Mouse (Mus musculus) embryonic stem cell, embryonic (primary cell): ENCODE data around the gene Exosc8.

ENCODE experiments used
- CTCF ChIA-PET, 4 experiments: fragments of 300-600 bp in 2 of 4; fragments of 350-600 bp in 2 of 4; sonication (Branson Sonifier 250); formaldehyde crosslinking; loops; one replicate each; lab custom pipeline; 2022; ENCODE audit warnings: inconsistent platforms in 2 of 4; lab: Charles Lee
- POLR2A ChIA-PET, 4 experiments: fragments of 300-600 bp in 2 of 4; fragments of 350-600 bp in 2 of 4; sonication (Branson Sonifier 250); formaldehyde crosslinking; loops; one replicate each; lab custom pipeline; 2022; ENCODE audit warnings: antibody characterized with exemption in 4 of 4, inconsistent platforms in 1 of 4; lab: Charles Lee

The Exosc8 gene

GRCm38 (mm10) chr3:54735247-54736046 is at the start of gene Exosc8, which contains the start of gene Alg5:
TSS of gene Exosc8 (minus strand) at chr3:54735393.
TSS of gene Alg5 (plus strand) at chr3:54735539.
- ChIA-PET POLR2A (interaction anchor here in 3 of 4 experiments (0.5 to 3.7 kb wide), 22 partner anchors 8 to 487 kb away, joined by 3 to 23 read pairs (median 5); partner anchors contain the start of gene Supt20 (in 3 of the 3)), CTCF (interaction anchor here (0.5 to 2.3 kb wide), 27 partner anchors 9 to 1246 kb away, joined by 3 to 43 read pairs (median 4); partner anchors contain the start of genes Supt20 (in 2 of the 4) and Smad9 (in 1 of the 4))

DNA sequence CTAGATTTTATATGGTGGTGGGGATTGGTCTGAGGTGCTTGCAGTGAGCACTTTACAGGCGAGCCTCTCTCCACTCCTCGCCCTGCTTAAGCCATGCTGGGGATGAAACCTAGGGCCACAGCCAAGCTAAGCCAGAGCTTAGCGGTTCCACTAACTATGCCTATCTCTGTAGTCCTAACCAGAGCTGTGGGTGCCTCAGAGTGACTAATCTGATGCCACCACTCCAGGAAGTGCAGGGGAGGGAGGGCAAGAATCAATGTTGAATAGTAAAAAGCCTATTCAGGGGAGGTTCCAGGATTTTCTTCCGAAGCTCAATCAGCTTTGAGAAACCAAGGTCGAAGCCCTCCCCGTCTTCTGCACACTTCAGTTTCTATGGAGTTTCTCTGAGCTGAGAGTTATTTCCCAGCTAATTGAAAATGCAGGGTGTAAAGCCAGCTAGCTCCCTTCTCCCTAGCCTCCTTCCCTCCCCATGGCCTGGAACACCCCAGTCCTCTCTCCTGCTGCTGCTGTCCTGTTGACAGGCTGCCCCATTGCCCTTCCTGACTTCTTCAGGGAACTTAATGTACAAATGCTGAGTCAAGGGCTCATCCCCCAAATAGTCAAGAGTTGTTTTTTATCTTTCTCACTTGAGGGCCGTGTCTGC is 40.9 kb upstream of the Exosc8 start:
- CTCF ChIA-PET, result interaction anchor here in 2 of 4 experiments (1.1 to 1.2 kb wide), 2 partner anchors 20 to 31 kb away, joined by 3 to 4 read pairs; no protein-coding TSS in a partner anchor
- POLR2A ChIA-PET, result interaction anchor here in 2 of 4 experiments (1.0 to 1.1 kb wide), 3 partner anchors 9 to 83 kb away, joined by 3 read pairs; partner anchors contain the start of gene Supt20 (in 1 of the 2)

GRCm38 (mm10) chr3:54773613-54774012 is 38.4 kb upstream of the Exosc8 start:
- ChIA-PET CTCF (interaction anchor here in 2 of 4 experiments (0.6 to 1.7 kb wide), 4 partner anchors 8 to 1690 kb away, joined by 3 to 8 read pairs (median 3); no protein-coding TSS in a partner anchor), POLR2A (interaction anchor here in 1 of 4 experiments (1.2 kb wide), 1 partner anchor 8 kb away, joined by 4 read pairs; no protein-coding TSS in a partner anchor)

- ChIA-PET CTCF (interaction anchor here in 1 of 4 experiments (1.0 to 1.4 kb wide), 2 partner anchors 24 to 34 kb away, joined by 4 to 5 read pairs; partner anchors contain the start of genes Alg5 and Exosc8), POLR2A (interaction anchor here in 1 of 4 experiments (0.7 kb wide), 1 partner anchor 281 kb away, joined by 3 read pairs; no protein-coding TSS in a partner anchor)
Observed at GRCm38 (mm10) chr3:54769349-54770275, 34.4 kb upstream of the Exosc8 start.

GRCm38 (mm10) chr3:54768592-54768991 is 33.4 kb upstream of the Exosc8 start:
- POLR2A ChIA-PET, result no interaction called here
- CTCF ChIA-PET, result no interaction called here

DNA sequence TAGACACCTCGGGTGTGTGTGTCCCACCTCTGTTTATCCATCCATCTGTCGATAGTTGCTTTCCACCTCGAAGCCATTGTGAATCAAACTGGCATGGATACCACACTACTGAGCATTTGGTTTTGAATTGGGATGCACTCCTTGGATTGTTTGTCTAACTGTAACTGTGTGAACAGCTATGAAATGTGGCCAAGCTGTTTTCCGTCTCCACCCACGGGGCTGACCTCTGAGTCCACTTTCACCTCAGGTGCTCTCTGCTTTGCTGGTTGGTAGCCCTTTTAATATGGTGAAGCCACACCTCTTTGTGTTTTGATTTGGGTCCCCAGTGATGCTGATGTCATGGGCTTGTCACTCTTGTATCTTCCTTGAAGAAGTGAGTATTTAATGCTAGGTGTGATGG is 31.6 kb upstream of the Exosc8 start:
- CTCF ChIA-PET, result interaction anchor here in 1 of 4 experiments (0.6 kb wide), 1 partner anchor 976 kb away, joined by 3 read pairs; no protein-coding TSS in a partner anchor
- POLR2A ChIA-PET, result interaction anchor here in 2 of 4 experiments (0.6 to 1.5 kb wide), 5 partner anchors 11 to 74 kb away, joined by 3 to 5 read pairs (median 3); partner anchors contain the start of genes Alg5 (in 1 of the 2), Exosc8 (in 1 of the 2) and Smad9 (in 1 of the 2)

- CTCF ChIA-PET, result interaction anchor here in 2 of 4 experiments (0.6 to 1.0 kb wide), 2 partner anchors 32 to 976 kb away, joined by 3 to 4 read pairs; no protein-coding TSS in a partner anchor
- POLR2A ChIA-PET, result interaction anchor here in 2 of 4 experiments (0.7 to 1.5 kb wide), 7 partner anchors 10 to 31 kb away, joined by 3 to 5 read pairs (median 3); partner anchors contain the start of genes Alg5 (in 1 of the 2), Exosc8 (in 1 of the 2) and Smad9 (in 1 of the 2)
Observed at GRCm38 (mm10) chr3:54766034-54766433, 30.8 kb upstream of the Exosc8 start.

DNA sequence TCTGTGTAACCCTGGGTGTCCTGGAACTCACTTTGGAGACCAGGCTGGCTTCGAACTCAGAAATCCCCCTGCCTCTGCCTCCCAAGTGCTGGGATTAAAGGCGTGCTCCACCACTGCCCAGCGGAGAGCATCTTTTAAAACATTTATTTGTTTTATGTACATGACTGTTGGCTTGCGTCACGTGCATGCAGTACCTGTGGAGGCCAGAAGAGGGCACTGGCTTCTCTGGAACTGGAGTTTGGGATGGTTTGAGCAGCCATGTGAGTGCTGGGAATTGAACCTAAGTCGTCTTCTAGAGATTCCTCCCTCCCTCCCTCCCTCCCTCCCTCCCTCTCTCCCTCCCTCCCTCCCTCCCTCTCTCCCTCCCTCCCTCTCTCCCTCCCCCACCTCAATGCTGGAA is 30.3 kb upstream of the Exosc8 start:
- ChIA-PET POLR2A (interaction anchor here in 3 of 4 experiments (0.5 to 1.9 kb wide), 11 partner anchors 10 to 51 kb away, joined by 3 to 7 read pairs (median 3); partner anchors contain the start of gene Smad9 (in 1 of the 3)), CTCF (interaction anchor here in 2 of 4 experiments (1.0 to 2.4 kb wide), 5 partner anchors 16 to 44 kb away, joined by 3 to 13 read pairs (median 4); no protein-coding TSS in a partner anchor)

- ChIA-PET CTCF (interaction anchor here (0.5 to 2.4 kb wide), 10 partner anchors 8 to 293 kb away, joined by 3 to 13 read pairs (median 4); partner anchors contain the start of genes Alg5 (in 1 of the 4) and Exosc8 (in 1 of the 4)), POLR2A (interaction anchor here in 3 of 4 experiments (0.6 to 1.9 kb wide), 20 partner anchors 8 to 623 kb away, joined by 3 to 7 read pairs (median 3); partner anchors contain the start of genes Smad9 (in 2 of the 3), Supt20 (in 2 of the 3), Alg5 (in 1 of the 3) and Exosc8 (in 1 of the 3))
Observed at GRCm38 (mm10) chr3:54764418-54764817, 29.2 kb upstream of the Exosc8 start.

- ChIA-PET POLR2A (no interaction called here), CTCF (no interaction called here)
Observed at GRCm38 (mm10) chr3:54761258-54761657, 26.1 kb upstream of the Exosc8 start.

GRCm38 (mm10) chr3:54760321-54761115 is 25.3 kb upstream of the Exosc8 start:
- ChIA-PET CTCF (interaction anchor here in 1 of 4 experiments (0.6 kb wide), 1 partner anchor 15 kb away, joined by 4 read pairs; no protein-coding TSS in a partner anchor), POLR2A (no interaction called here)

GRCm38 (mm10) chr3:54759211-54759610 is 24.0 kb upstream of the Exosc8 start:
- POLR2A ChIA-PET, result interaction anchor here in 2 of 4 experiments (0.6 to 1.1 kb wide), 2 partner anchors 13 to 23 kb away, joined by 3 read pairs; no protein-coding TSS in a partner anchor
- CTCF ChIA-PET, result interaction anchor here in 2 of 4 experiments (0.9 to 1.4 kb wide), 2 partner anchors 13 to 23 kb away, joined by 3 read pairs; no protein-coding TSS in a partner anchor

DNA sequence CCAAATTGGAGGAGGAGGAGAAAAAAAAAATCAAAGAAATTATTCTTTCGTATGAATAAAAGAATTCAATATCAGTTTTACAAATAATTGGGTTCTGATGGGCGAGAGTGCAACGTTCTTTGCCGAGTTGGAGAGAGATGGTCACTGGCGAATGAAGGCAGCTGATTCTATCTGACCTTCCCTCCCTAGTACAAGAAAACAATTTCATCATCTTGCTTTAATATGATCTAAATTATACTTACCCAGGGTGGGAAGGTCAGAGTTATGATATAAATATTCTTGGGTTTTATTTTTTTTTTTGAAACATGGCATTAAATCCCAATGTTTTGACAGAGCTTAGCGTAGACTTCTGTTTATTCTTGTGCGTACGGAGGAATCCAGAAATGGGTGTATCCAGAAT is 22.3 kb upstream of the Exosc8 start:
- CTCF ChIA-PET, result interaction anchor here in 1 of 4 experiments (4.0 kb wide), 1 partner anchor 12 kb away, joined by 14 read pairs; no protein-coding TSS in a partner anchor
- POLR2A ChIA-PET, result no interaction called here

GRCm38 (mm10) chr3:54756058-54756457 is 20.9 kb upstream of the Exosc8 start:
- ChIA-PET POLR2A (interaction anchor here in 2 of 4 experiments (0.6 to 1.8 kb wide), 6 partner anchors 8 to 1871 kb away, joined by 3 to 6 read pairs (median 3); no protein-coding TSS in a partner anchor), CTCF (interaction anchor here in 3 of 4 experiments (0.8 to 4.0 kb wide), 4 partner anchors 8 to 11 kb away, joined by 3 to 14 read pairs (median 6); no protein-coding TSS in a partner anchor)
